Mouse (Mus musculus): ENCODE measurements around the gene Ajap1.

GRCm38 (mm10) chr4:153469712-153470111, 12.9 kb downstream of the Ajap1 start:
- TF ChIP-seq CTCF (IDR thresholded peaks at IDR 0.05; ENCODE audit: borderline replicate concordance, control insufficient read depth, extremely low read depth, insufficient read depth, low read length, poor library complexity) (no peak), POLR2A (IDR thresholded peaks at IDR 0.05; ENCODE audit: control insufficient read depth, extremely low read depth, insufficient read depth, low read length, poor library complexity) (no peak)
